Mouse (Mus musculus) adrenal gland, adult 2 months (tissue): ENCODE measurements around the gene Aox2. TPM values are rescaled to one million over a fixed set of nuclear protein-coding genes. Genes with fewer than 3 reads are reported as not detected.
A peak's percentile ranks its signal among the peaks of the same experiment; 100 is the strongest.

ENCODE experiments used
- DNase-seq: peaks from one replicate; pipeline ENCODE4 v3.0.0; 2021
- polyA plus RNA-seq: library from polyadenylated mRNA; depleted of rRNA; stranded (reverse); fragments of >200 nt; gene quantifications from 2 replicates; pipeline ENCODE4 v1.2.3, GENCODE M21; 2012; rRNA removed
- total RNA-seq, 2 experiments: library from RNA; stranded (reverse); gene quantifications; 2 replicates each; pipeline ENCODE4 v1.2.3; 2021

The Aox2 gene
- total and polyA plus RNA-seq, 3 experiments = 0.02 to 0.55 (median 0.24) TPM

- DNase-seq = no peak
Observed at GRCm38 (mm10) chr1:58401396-58401795, 123.3 kb downstream of the Aox2 start.

GRCm38 (mm10) chr1:58403745-58404144 lies 125.6 kb downstream of the Aox2 start:
- DNase-seq = no peak

GRCm38 (mm10) chr1:58407321-58407720 lies 129.2 kb downstream of the Aox2 start:
- no peak for DNase-seq

- peak; percentile 2 for DNase-seq
Observed at GRCm38 (mm10) chr1:58408141-58408540, 130.0 kb downstream of the Aox2 start.

GRCm38 (mm10) chr1:58409553-58410197 lies 131.5 kb downstream of the Aox2 start:
- DNase-seq = no peak

GRCm38 (mm10) chr1:58410198-58410588 lies 132.1 kb downstream of the Aox2 start:
- no peak for DNase-seq

GRCm38 (mm10) chr1:58410776-58411175 lies 132.7 kb downstream of the Aox2 start:
- DNase-seq = no peak

- DNase-seq = no peak
Observed at GRCm38 (mm10) chr1:58415442-58415841, 137.3 kb downstream of the Aox2 start.

- DNase-seq = no peak
Observed at GRCm38 (mm10) chr1:58416048-58416447, 137.9 kb downstream of the Aox2 start.

- DNase-seq = no peak
Observed at GRCm38 (mm10) chr1:58420032-58420431, 141.9 kb downstream of the Aox2 start.

- DNase-seq = no peak
Observed at GRCm38 (mm10) chr1:58420961-58421360, 142.8 kb downstream of the Aox2 start.

- peak; percentile 48 for DNase-seq
Observed at GRCm38 (mm10) chr1:58422879-58423278, 144.8 kb downstream of the Aox2 start.

GRCm38 (mm10) chr1:58423371-58424248 lies 145.5 kb downstream of the Aox2 start, which contains the start of gene Clk1:
Gene Clk1 (minus strand): TSS chr1:58424066.
- DNase-seq = peak; percentile 98

- DNase-seq = no peak
Observed at GRCm38 (mm10) chr1:58424551-58424950, 146.4 kb downstream of the Aox2 start.

Other genes with a start within 250 kb of the Aox2 start
- 10 to 100 TPM; 35.1 to 58.0 TPM for gene Aox1, start 248.4 kb upstream of the Aox2 start, total RNA-seq
- gene Aox1, start 248.4 kb upstream of the Aox2 start, polyA plus RNA-seq = 9.1 and 10.7 TPM in 2 replicates
- gene Aox3, start 165.2 kb upstream of the Aox2 start, total RNA-seq = 1 to 10 TPM; 4.2 to 9.4 TPM
- gene Aox3, start 165.2 kb upstream of the Aox2 start, polyA plus RNA-seq = 0.42 and 0.55 TPM in 2 replicates
- gene Aox4, start 67.9 kb upstream of the Aox2 start, total RNA-seq = under 1 TPM in 1 of 2 experiments, not detected in 1; 0.10 TPM
- gene Aox4, start 67.9 kb upstream of the Aox2 start, polyA plus RNA-seq = not detected in 2 replicates
- 100 to 1,000 TPM; 125 to 134 TPM for gene Bzw1, start 114.6 kb downstream of the Aox2 start, total RNA-seq
- 5.6 and 7.5 TPM in 2 replicates for gene Bzw1, start 114.6 kb downstream of the Aox2 start, polyA plus RNA-seq
- gene Clk1, start 145.7 kb downstream of the Aox2 start, total RNA-seq = 100 to 1,000 TPM; 120 to 159 TPM
- gene Clk1, start 145.7 kb downstream of the Aox2 start, polyA plus RNA-seq = 9.9 and 10.7 TPM in 2 replicates
- 10 to 100 TPM; 21.6 to 21.7 TPM for gene Nif3l1, start 166.8 kb downstream of the Aox2 start, total RNA-seq
- 11.1 and 12.2 TPM in 2 replicates for gene Nif3l1, start 166.8 kb downstream of the Aox2 start, polyA plus RNA-seq
- 10 to 100 TPM; 27.1 to 34.5 TPM for gene Ppil3, start 167.2 kb downstream of the Aox2 start, total RNA-seq
- gene Ppil3, start 167.2 kb downstream of the Aox2 start, polyA plus RNA-seq = 10.0 and 10.7 TPM in 2 replicates
- 10 to 100 TPM; 18.0 to 23.7 TPM for gene Orc2, start 226.8 kb downstream of the Aox2 start, total RNA-seq
- gene Orc2, start 226.8 kb downstream of the Aox2 start, polyA plus RNA-seq = 9.8 and 16.2 TPM in 2 replicates